Mouse (Mus musculus): ENCODE results near the gene Hopx.
A peak's percentile ranks its signal among the peaks of the same experiment; 100 is the strongest.

The Hopx gene

DNA sequence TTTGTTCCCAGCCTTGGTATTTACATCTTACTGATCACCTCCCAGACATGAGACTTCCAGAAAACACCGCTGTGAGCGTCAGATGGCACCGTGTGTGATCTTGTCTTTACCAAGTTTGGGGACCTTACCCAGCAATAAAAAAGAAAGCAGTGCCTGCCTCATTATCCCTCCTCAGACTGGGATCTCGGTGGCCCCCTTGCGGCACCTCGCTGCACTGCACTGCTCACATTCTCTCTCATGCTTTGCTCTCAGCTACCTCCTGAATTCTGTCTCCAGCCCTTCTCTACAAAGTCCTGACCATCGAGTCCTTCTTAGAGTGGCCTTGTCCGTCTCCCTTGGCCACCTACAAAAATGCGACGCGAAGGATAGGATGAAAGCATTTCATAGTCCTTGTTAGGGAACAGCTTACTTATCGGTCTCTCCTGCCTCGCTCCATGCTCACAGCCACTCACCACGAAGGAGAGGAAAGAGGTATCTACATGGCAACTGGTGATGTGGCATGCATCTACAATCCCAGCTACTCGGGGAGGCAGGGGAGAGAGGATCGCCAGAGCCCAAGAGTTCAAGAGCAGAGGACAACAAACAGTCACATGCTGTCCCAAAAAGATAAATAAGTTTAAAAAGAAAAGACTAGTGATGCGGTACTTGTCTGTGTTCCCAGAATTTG is 53.4 kb downstream of the Hopx start:
- DNase-seq, result peak; percentile 31 to 42

DNA sequence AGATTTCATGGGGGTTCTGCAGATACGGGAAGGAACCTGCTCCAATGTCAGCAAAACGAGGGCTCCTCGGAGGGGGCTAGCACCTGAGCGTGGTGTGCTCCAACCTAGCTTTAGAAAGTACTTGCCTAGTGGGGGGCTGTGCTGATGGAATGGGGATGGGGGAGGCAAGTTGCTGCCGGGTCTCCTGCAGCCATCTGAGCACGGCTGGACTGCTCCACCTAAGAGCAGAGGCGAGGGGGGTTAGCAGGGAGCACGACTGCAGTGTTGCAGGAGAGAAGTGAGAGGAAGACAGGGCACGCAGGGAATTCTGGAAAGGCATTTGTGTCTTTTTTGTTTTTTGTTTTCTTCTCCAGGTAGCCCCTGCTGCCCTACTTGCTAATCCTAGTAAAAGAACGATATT is 54.6 kb downstream of the Hopx start:
- DNase-seq, result no peak

DNA sequence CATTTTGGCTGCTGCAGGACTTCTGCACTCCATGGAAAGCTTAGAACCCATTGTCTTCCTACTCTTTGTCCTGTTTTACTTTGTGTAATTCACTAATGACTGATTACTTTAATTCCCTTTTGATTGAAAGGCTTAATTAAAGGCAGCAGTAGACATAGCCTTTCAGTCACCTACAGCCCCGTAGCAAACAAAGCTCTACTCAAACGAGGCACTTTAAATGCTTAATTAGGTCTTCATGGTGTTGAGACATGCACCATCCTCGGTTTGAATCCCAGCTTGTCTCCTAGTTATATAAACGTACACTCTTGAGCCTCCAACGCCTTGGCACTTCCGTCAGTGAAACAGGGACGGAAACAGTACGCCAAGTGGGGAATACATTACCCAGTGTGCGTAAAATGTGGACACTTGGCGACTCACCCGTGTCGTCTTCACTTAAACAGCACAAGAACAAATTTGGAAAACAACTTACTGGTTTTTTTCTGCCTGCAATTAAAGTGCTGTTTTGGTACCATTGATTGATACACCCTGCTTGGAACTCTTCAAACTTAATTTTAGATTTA is 58.0 kb downstream of the Hopx start:
- DNase-seq, result no peak

DNA sequence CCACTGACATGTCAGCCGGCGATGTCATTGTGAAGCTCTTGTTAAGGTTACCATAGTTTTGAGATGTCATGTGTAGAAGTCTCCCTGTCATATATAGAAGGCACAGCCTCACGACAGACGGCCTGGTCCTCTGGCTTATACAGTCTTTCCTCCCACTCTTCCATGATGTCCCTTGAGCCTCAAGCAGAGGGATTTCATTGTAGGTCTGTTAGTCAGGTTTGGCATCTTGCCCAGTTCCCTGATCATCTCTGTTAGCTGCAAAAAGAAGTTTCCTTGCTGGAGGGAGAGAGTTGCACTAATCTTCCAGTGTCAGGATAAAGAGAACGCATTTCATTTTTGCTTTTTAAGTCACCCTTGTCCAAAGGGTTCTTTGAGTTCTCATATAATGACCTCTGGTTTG is 62.3 kb downstream of the Hopx start:
- no peak for DNase-seq

DNA sequence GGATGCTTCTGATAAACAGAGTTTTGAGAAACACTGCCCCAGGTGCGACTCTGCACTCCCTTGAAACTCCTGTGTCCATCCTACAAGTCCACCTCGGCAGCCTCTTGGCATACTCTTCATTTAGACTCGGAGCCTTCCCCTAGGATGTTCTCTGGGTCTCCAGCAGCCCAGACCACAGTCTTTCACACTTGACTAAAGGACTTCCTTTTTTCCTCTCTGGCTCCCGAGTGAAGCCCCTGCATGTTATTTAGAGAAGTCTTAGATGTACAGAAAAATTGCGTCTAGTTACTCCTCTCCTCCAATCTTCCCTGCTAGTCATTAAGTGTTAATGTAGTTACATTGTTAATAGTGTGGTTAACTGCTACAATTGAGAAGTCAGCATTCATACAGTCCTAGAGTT is 70.6 kb downstream of the Hopx start:
- DNase-seq, result no peak

DNA sequence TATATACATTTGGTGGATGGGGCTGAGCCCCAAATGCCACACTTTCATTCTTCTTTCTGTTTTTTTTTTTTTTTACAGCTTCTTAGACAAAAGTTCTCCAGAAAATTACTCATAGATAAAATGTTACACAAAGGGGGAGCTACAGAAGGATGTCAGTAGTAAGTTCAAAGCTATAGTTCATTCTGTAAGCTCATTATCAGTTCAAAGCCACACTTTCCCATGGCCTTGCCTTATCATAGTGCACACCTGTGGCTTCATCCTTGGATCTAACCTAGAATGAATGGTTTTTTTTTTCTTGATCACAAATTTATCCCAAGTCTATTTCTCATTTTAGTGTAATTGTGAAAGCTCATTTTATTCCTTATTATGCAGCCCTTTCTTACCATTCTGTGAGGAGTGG is 75.5 kb downstream of the Hopx start:
- DNase-seq, result no peak

DNA sequence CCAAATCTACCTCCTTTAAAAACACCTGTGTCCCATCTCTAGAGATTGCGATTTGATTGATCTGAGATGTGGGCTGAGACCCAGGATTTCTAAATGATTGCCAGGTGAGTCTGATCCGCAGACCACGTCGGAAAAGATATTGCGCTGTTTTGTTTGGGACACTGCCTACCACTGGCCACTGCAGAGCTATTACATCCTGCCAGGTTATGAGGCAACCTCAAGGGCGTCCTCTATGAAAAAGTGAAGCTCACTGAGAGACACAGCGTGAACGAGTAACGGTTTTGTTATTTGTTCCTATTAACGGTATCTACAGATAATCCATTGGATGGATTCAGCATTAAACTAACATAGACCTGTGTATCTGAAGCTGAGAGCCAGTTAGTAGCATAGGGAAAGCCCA is 76.5 kb downstream of the Hopx start:
- no peak for DNase-seq

Measured in cerebellum, adult 18-20 months (tissue).